ENCODE assay signal across 23 mouse cellular contexts in genomic region chr17:25715627-25716026, GRCm38 (mm10). TPM values are rescaled to one million over a fixed set of nuclear protein-coding genes. Genes with fewer than 3 reads are reported as not detected.
"Had no signal": no experiment of that assay in that cellular context is flagged by ENCODE, and none has a peak within 500 bp of the region (broad histone marks: within the 10 kb centered on the region; RNA-seq: fewer than 3 reads in every experiment).

No protein-coding gene starts in this region.

- H3K27ac ChIP-seq: kidney, postnatal 0 days; layer of hippocampus, adult 2 months; limb, embryonic 10.5 days; limb, embryonic 13.5 days; macrophage; midbrain, embryonic 12.5 days; midbrain, embryonic 15.5 days; neural tube, embryonic 12.5 days; neural tube, embryonic 15.5 days; stomach, postnatal 0 days had no signal

- H3K4me2 ChIP-seq: limb, embryonic 13.5 days; midbrain, embryonic 12.5 days; midbrain, embryonic 15.5 days; neural tube, embryonic 12.5 days; neural tube, embryonic 15.5 days had no signal

- DNase-seq: kidney, adult 2 months; kidney, postnatal 25 days; layer of hippocampus, adult 9-11 months; lung, adult 2 months; lung, postnatal 14 days; thymus, adult 2 months; thymus, postnatal 14 days had no signal

- ATAC-seq: intestine, postnatal 0 days; midbrain, embryonic 15.5 days had no signal

- H3K9ac ChIP-seq: limb, embryonic 13.5 days; midbrain, embryonic 12.5 days; midbrain, embryonic 15.5 days; neural tube, embryonic 12.5 days; neural tube, embryonic 15.5 days had no signal

- H3K4me3 ChIP-seq: layer of hippocampus, adult 2 months; limb, embryonic 13.5 days; megakaryocyte, embryonic 14.5 days; midbrain, embryonic 12.5 days; midbrain, embryonic 15.5 days; neural tube, embryonic 12.5 days; neural tube, embryonic 15.5 days had no signal

- H3K9me3 ChIP-seq: limb, embryonic 10.5 days; limb, embryonic 13.5 days; midbrain, embryonic 12.5 days; midbrain, embryonic 15.5 days; neural tube, embryonic 12.5 days; neural tube, embryonic 15.5 days had no signal

- H3K36me3 ChIP-seq: midbrain, embryonic 15.5 days; neural tube, embryonic 15.5 days had no signal

RNA-seq across cellular contexts. Expression of gene Gng13, which starts 1.3 kb away (rescaled TPM):
- total RNA-seq: liver, adult 2 months had no signal
- polyA plus RNA-seq: kidney, adult 2 months; liver, adult 2 months; lung, adult 2 months; macrophage had no signal

RNA-seq across cellular contexts. Expression of gene Mslnl, which starts 20.2 kb away (rescaled TPM):
- total RNA-seq: layer of hippocampus, adult 2 months; liver, adult 2 months had no signal
- polyA plus RNA-seq: intestine, embryonic 14.5 days; intestine, postnatal 0 days; kidney, adult 2 months; kidney, embryonic 14.5 days; kidney, postnatal 0 days; limb, embryonic 10.5 days; limb, embryonic 13.5 days; liver, adult 2 months; macrophage; midbrain, embryonic 12.5 days; midbrain, embryonic 15.5 days; neural tube, embryonic 12.5 days; neural tube, embryonic 15.5 days; stomach, embryonic 14.5 days had no signal

RNA-seq across cellular contexts. Expression of gene Msln, which starts 38.6 kb away (rescaled TPM):
- polyA plus RNA-seq: limb, embryonic 10.5 days; limb, embryonic 13.5 days; macrophage had no signal
